Mouse (Mus musculus): ENCODE measurements around the gene Ppp1r18. TPM values are rescaled to one million over a fixed set of nuclear protein-coding genes. Genes with fewer than 3 reads are reported as not detected.

Gene Ppp1r18
- total RNA-seq (2014; rRNA removed; ENCODE audit: low replicate concordance) = 30.0 and 35.0 TPM in 2 replicates
- polyA plus RNA-seq (2015; fragmentation: Nextera tagmentation; extraction: Ambion mirVana) = 10.0 and 11.6 TPM in 2 replicates

DNA sequence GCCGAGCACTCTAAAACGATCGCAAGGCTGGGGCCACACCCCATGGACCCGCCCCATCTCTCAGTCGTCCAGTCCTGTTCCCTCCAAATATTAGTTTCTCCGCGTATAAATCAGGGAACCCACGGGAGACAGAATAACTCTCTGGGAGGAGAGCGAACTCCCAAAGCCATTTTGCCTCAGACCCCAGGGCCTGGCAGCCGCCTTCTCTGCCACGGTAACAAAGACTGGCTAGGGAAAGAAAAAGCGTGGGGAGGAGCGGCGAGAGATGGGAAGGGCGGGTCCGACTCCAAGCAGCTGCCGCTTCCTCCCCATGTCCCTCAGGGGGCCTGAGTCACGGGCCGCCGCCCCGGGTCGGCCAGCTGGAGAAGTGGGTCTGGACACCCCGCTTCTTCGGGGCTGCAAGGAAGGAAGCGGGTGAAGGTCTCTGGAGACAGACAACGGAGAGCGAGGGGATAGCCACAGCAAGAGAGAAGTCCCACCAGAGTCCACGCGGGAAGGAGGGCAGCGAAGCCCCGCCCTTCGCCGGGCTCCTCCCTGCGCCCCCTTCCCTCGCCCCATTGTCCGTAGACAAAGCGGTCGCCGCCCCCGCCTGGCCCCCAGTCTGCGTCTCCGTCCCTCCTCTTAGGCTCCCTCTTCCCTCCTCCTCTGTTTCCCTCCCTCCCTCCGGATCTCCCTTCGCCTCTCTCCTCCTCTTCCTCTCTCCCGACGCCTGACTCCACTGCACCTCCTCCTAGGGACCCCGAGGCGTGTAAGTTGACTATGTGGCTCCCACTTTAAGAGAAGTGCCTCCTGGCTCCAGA lies at the start of gene Ppp1r18:
Gene Ppp1r18 (plus strand): TSS at position 113 of the 800 bp plus-strand sequence.
- no peaks in the 10 kb centered on the region for H3K27me3 ChIP-seq (ENCODE audit: control insufficient read depth, insufficient read depth, low read length)
- H3K36me3 ChIP-seq (replicated peaks; ENCODE audit: control insufficient read depth, insufficient read depth, low read length) = no peaks in the 10 kb centered on the region
- peak within 1 kb of the TSS; percentile 86 for H3K4me2 ChIP-seq (ENCODE audit: low read depth, low read length)
- peaks cover 14% of the 10 kb centered on the region; the same call in 1 of the 2 replicates for H3K4me1 ChIP-seq (ENCODE audit: control insufficient read depth, insufficient read depth)
- TF ChIP-seq CTCF (IDR thresholded peaks at IDR 0.05; ENCODE audit: low read depth) (no peak), EP300 (IDR thresholded peaks at IDR 0.05; ENCODE audit: low read depth) (0 out of 2 replicates have a peak, but pooled peaks have one; percentile 69)
- H3K9me3 ChIP-seq (replicated peaks; ENCODE audit: control insufficient read depth, low read length) = no peaks in the 10 kb centered on the region
- peak within 1 kb of the TSS; percentile 77 for H3K9ac ChIP-seq (replicated peaks; ENCODE audit: low read depth, low read length)
- peak; percentile 54 for ATAC-seq (ENCODE audit: insufficient read depth, low read depth)
- peak; percentile 84 for DNase-seq (ENCODE audit: low spot score)
- WGBS = under 1% methylated on average over 43 of the region's 48 CpGs
- peak within 1 kb of the TSS; percentile 66 for H3K4me3 ChIP-seq (ENCODE audit: low read depth, low read length)
- peak within 1 kb of the TSS; percentile 96 for H3K27ac ChIP-seq (ENCODE audit: low read depth)

- H3K4me2 ChIP-seq (ENCODE audit: low read depth, low read length) = no peak overlapping the region
- H3K9me3 ChIP-seq (replicated peaks; ENCODE audit: control insufficient read depth, low read length) = no peaks in the 10 kb centered on the region
- no peaks in the 10 kb centered on the region for H3K36me3 ChIP-seq (replicated peaks; ENCODE audit: control insufficient read depth, insufficient read depth, low read length)
- H3K4me1 ChIP-seq (ENCODE audit: control insufficient read depth, insufficient read depth) = peaks cover 54% of the 10 kb centered on the region
- H3K4me3 ChIP-seq (ENCODE audit: low read depth, low read length) = no peak overlapping the region
- no peak for TF ChIP-seq EP300 (IDR thresholded peaks at IDR 0.05; ENCODE audit: low read depth)
- TF ChIP-seq CTCF (IDR thresholded peaks at IDR 0.05; ENCODE audit: low read depth) = no peak
- no peak for ATAC-seq (ENCODE audit: insufficient read depth, low read depth)
- 47% methylated on average over 7 of the region's 7 CpGs for WGBS
- no peak for DNase-seq (ENCODE audit: low spot score)
- H3K27me3 ChIP-seq (ENCODE audit: control insufficient read depth, insufficient read depth, low read length) = no peaks in the 10 kb centered on the region
- H3K9ac ChIP-seq (replicated peaks; ENCODE audit: low read depth, low read length) = no peak overlapping the region
- peak overlapping the region; percentile 96 for H3K27ac ChIP-seq (ENCODE audit: low read depth)
These were observed 49.6 kb upstream of the Ppp1r18 start for GRCm38 (mm10) chr17:35815836-35816235.

DNA sequence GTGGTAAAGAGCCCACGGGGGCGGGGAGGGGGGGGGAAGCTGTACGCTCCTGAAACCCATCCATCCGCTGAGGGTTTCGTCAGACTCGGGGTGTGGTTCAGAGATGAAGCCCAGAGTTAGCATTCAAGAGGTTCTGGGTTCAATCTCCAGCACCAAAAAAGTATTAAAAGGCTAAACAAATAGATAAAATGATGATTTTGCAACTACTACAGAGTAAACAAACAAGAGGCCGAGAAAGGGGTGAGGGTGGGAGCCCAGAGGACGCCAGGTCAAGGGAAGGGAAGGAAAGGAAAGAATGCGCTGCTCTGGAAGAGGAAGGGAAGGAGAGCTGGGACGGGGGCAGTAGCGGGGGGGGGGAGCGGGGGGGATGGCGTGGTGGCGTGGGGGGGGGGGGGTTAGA lies 48.7 kb upstream of the Ppp1r18 start:
- no peak overlapping the region for H3K4me3 ChIP-seq (ENCODE audit: low read depth, low read length)
- TF ChIP-seq EP300 (IDR thresholded peaks at IDR 0.05; ENCODE audit: low read depth) (no peak), CTCF (IDR thresholded peaks at IDR 0.05; ENCODE audit: low read depth) (no peak)
- H3K36me3 ChIP-seq (replicated peaks; ENCODE audit: control insufficient read depth, insufficient read depth, low read length) = no peaks in the 10 kb centered on the region
- no peak for ATAC-seq (ENCODE audit: insufficient read depth, low read depth)
- no peaks in the 10 kb centered on the region for H3K9me3 ChIP-seq (replicated peaks; ENCODE audit: control insufficient read depth, low read length)
- no peak overlapping the region for H3K9ac ChIP-seq (replicated peaks; ENCODE audit: low read depth, low read length)
- no peak overlapping the region for H3K4me2 ChIP-seq (ENCODE audit: low read depth, low read length)
- no peaks in the 10 kb centered on the region for H3K27me3 ChIP-seq (ENCODE audit: control insufficient read depth, insufficient read depth, low read length)
- H3K4me1 ChIP-seq (ENCODE audit: control insufficient read depth, insufficient read depth) = peaks cover 46% of the 10 kb centered on the region
- no peak for DNase-seq (ENCODE audit: low spot score)
- 64% methylated on average over 8 of the region's 14 CpGs for WGBS
- H3K27ac ChIP-seq (ENCODE audit: low read depth) = peak overlapping the region; percentile 96

- TF ChIP-seq CTCF (IDR thresholded peaks at IDR 0.05; ENCODE audit: low read depth) = no peak
- no peak for TF ChIP-seq EP300 (IDR thresholded peaks at IDR 0.05; ENCODE audit: low read depth)
- no peak overlapping the region for H3K4me3 ChIP-seq (ENCODE audit: low read depth, low read length)
- no peaks in the 10 kb centered on the region for H3K36me3 ChIP-seq (replicated peaks; ENCODE audit: control insufficient read depth, insufficient read depth, low read length)
- H3K9me3 ChIP-seq (replicated peaks; ENCODE audit: control insufficient read depth, low read length) = no peaks in the 10 kb centered on the region
- no peak overlapping the region for H3K9ac ChIP-seq (replicated peaks; ENCODE audit: low read depth, low read length)
- no peak for ATAC-seq (ENCODE audit: insufficient read depth, low read depth)
- no peaks in the 10 kb centered on the region for H3K27me3 ChIP-seq (ENCODE audit: control insufficient read depth, insufficient read depth, low read length)
- DNase-seq (ENCODE audit: low spot score) = no peak
- H3K4me1 ChIP-seq (ENCODE audit: control insufficient read depth, insufficient read depth) = peaks cover 40% of the 10 kb centered on the region
- no peak overlapping the region for H3K27ac ChIP-seq (ENCODE audit: low read depth)
- 70% methylated on average over 10 of the region's 10 CpGs for WGBS
- H3K4me2 ChIP-seq (ENCODE audit: low read depth, low read length) = no peak overlapping the region
These were observed 48.2 kb upstream of the Ppp1r18 start for GRCm38 (mm10) chr17:35817226-35817625.

DNA sequence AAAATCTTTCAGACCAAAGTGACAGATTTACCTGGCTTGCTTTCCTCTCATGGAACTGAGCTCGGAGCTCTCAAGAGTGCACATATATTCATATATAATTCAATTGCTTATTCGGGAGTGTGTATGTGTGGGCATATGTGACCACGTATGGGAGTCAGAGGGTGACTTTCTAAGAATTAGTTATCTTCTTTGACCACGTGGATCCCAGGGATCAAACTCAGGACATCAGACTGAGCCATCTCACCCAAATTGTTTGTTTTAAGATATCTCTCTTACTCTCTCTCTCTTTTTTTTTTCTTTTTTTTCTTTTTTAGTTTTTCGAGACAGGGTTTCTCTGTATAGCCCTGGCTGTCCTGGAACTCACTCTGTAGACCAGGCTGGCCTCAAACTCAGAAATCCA lies 45.3 kb upstream of the Ppp1r18 start:
- TF ChIP-seq EP300 (IDR thresholded peaks at IDR 0.05; ENCODE audit: low read depth) = no peak
- TF ChIP-seq CTCF (IDR thresholded peaks at IDR 0.05; ENCODE audit: low read depth) = no peak
- no peak for ATAC-seq (ENCODE audit: insufficient read depth, low read depth)
- no peak for DNase-seq (ENCODE audit: low spot score)
- Histone ChIP-seq H3K27me3 (ENCODE audit: control insufficient read depth, insufficient read depth, low read length) (no peaks in the 10 kb centered on the region), H3K4me3 (ENCODE audit: low read depth, low read length) (no peak overlapping the region), H3K9me3 (replicated peaks; ENCODE audit: control insufficient read depth, low read length) (no peaks in the 10 kb centered on the region), H3K4me1 (ENCODE audit: control insufficient read depth, insufficient read depth) (peaks cover 20% of the 10 kb centered on the region), H3K36me3 (replicated peaks; ENCODE audit: control insufficient read depth, insufficient read depth, low read length) (peaks cover 7% of the 10 kb centered on the region; the same call in 1 of the 2 replicates), H3K27ac (ENCODE audit: low read depth) (no peak overlapping the region), H3K4me2 (ENCODE audit: low read depth, low read length) (no peak overlapping the region), H3K9ac (replicated peaks; ENCODE audit: low read depth, low read length) (no peak overlapping the region)
- WGBS = 82% methylated on average over 5 of the region's 5 CpGs
